Mouse (Mus musculus): ENCODE results near the gene Eif5.

GRCm38 (mm10) chr12:111524469-111524868 lies 13.3 kb upstream of the Eif5 start:
- TF ChIP-seq CTCF (IDR thresholded peaks at IDR 0.05; ENCODE audit: control insufficient read depth, insufficient read depth, insufficient replicate concordance, low read depth, low read length), result no peak
- TF ChIP-seq POLR2A (IDR thresholded peaks at IDR 0.05; ENCODE audit: control insufficient read depth, low read depth, low read length), result no peak

Data from testis, adult 2 months (tissue).